Mouse (Mus musculus) forebrain, embryonic 14.5 days (tissue): ENCODE measurements around the gene Slc7a8. TPM values are rescaled to one million over a fixed set of nuclear protein-coding genes. Genes with fewer than 3 reads are reported as not detected.

Experiments
- ATAC-seq: fragments of 200-750 bp; cut with Nextera tagmentation; 2 replicates; pipeline ENCODE4 v1.8.0; 2017; ENCODE audit warnings: mild to moderate bottlenecking, moderate library complexity
- DNase-seq: peaks from one replicate; pipeline ENCODE4 v3.0.0-alpha.2; 2015; ENCODE audit warnings: low spot score
- H3K27ac ChIP-seq: fragments of 300-500 bp; sonication (generic); 2 replicates; pipeline ENCODE4 v1.5.1; 2014; ENCODE audit warnings: low read depth, mild to moderate bottlenecking, control low read depth, low read length, moderate library complexity
- H3K27me3 ChIP-seq: fragments of 300-500 bp; sonication (generic); replicated peaks from 2 replicates; pipeline ENCODE4 v1.6.1; 2014; ENCODE audit warnings: low read length, control low read depth, mixed read lengths; ENCODE audit not compliant: control insufficient read depth, insufficient read depth
- H3K36me3 ChIP-seq: fragments of 300-500 bp; sonication (generic); 2 replicates; pipeline ENCODE4 v1.6.1; 2014; ENCODE audit warnings: low read length, control low read depth; ENCODE audit not compliant: control insufficient read depth, insufficient read depth
- H3K4me1 ChIP-seq: fragments of 300-500 bp; sonication (generic); 2 replicates; pipeline ENCODE4 v1.6.1; 2014; ENCODE audit warnings: antibody characterized with exemption, low read length, control low read depth; ENCODE audit not compliant: control insufficient read depth, insufficient read depth
- H3K4me2 ChIP-seq: fragments of 300-500 bp; sonication (generic); 2 replicates; pipeline ENCODE4 v1.6.1; 2014; ENCODE audit warnings: mild to moderate bottlenecking, control low read depth, low read length
- H3K4me3 ChIP-seq: fragments of 300-500 bp; sonication (generic); 2 replicates; pipeline ENCODE4 v1.5.1; 2014; ENCODE audit warnings: low read depth, low read length, control low read depth
- H3K9ac ChIP-seq: fragments of 300-500 bp; sonication (generic); 2 replicates; pipeline ENCODE4 v1.6.1; 2014; ENCODE audit warnings: mild to moderate bottlenecking, low read length, control low read depth, moderate library complexity
- H3K9me3 ChIP-seq: fragments of 300-500 bp; sonication (generic); replicated peaks from 2 replicates; pipeline ENCODE4 v1.6.1; 2016; ENCODE audit warnings: low read length, control low read depth, mixed read lengths; ENCODE audit not compliant: control insufficient read depth
- WGBS: fragments of 180-500 bp; shearing (Covaris S2); extraction: QIAGEN DNeasy Blood & Tissue Kit; methylation state at CpG from one replicate; pipeline ENCODE4 v1.1.7; 2014; 5-methylcytosine and 5-hydroxymethylcytosine counted together
- polyA plus RNA-seq: library from polyadenylated mRNA; unstranded; fragments of >200 nt; fragmentation: Nextera tagmentation; extraction: Ambion mirVana; gene quantifications from 2 replicates; pipeline ENCODE4 v1.2.1, GENCODE M21; 2014

The Slc7a8 gene
- polyA plus RNA-seq, 1 experiment from 2014 or later, result 6.9 TPM

DNA sequence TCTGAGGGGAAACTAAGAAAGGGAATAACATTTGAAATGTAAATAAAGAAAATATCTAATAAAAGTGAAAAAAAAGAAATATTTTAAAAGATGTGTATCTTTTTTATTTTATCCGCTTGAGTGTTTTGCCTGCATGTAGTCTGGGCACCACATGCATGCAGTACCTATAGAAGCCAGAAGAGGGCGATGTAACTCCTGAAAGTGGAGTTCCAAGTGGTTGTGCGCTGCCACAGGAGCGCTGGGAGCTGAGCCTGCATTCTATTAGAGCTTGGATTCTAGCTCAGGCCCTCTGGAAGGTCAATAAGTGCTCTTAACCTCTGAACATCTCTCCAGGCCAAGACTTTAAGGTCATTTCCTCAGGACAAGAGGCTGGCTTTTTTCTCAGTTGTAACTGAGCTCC lies 5.5 kb upstream of the Slc7a8 start:
- Histone ChIP-seq H3K9me3 (no peaks in the 10 kb centered on the region), H3K27ac (no peak overlapping the region), H3K4me1 (no peaks in the 10 kb centered on the region), H3K36me3 (no peaks in the 10 kb centered on the region), H3K4me2 (no peak overlapping the region), H3K4me3 (no peak overlapping the region), H3K9ac (no peak overlapping the region), H3K27me3 (0 out of 2 replicates have a peak, but pooled peaks cover 2% of the 10 kb centered on the region)
- 52% methylated on average over 4 of the region's 4 CpGs for WGBS
- no peak for ATAC-seq
- DNase-seq, result no peak

GRCm38 (mm10) chr14:54786489-54786888 lies 4.7 kb upstream of the Slc7a8 start:
- 66% methylated on average over 10 of the region's 10 CpGs for WGBS
- no peaks in the 10 kb centered on the region for H3K4me1 ChIP-seq
- no peaks in the 10 kb centered on the region for H3K9me3 ChIP-seq
- no peaks in the 10 kb centered on the region for H3K36me3 ChIP-seq
- H3K27ac ChIP-seq, result no peak overlapping the region
- no peak overlapping the region for H3K9ac ChIP-seq
- no peak overlapping the region for H3K4me2 ChIP-seq
- no peak for ATAC-seq
- 0 out of 2 replicates have a peak, but pooled peaks cover 4% of the 10 kb centered on the region for H3K27me3 ChIP-seq
- H3K4me3 ChIP-seq, result no peak overlapping the region
- DNase-seq, result peak; percentile 29

DNA sequence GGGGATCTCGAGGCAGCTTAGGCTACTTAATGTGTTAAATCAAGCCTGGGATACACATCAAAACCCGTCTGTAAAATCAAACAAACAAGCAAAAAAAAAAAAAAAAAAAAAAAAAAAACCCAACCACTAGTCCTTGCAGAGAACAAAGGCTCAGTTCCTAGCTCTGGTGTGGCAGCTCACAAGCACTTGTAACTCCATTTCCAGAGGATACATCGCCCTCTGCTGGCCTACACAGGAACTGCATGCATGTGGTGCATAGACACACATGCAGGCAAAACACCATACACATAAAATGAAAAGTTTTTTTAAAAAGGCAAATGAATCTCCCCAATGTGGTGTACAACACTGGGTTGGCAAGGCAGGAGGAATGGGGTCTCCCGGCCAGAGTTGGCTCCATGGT lies 4.2 kb upstream of the Slc7a8 start:
- H3K4me3 ChIP-seq, result no peak overlapping the region
- H3K9me3 ChIP-seq, result no peaks in the 10 kb centered on the region
- ATAC-seq, result no peak
- no peaks in the 10 kb centered on the region for H3K4me1 ChIP-seq
- peak; percentile 70 for DNase-seq
- H3K27me3 ChIP-seq, result 0 out of 2 replicates have a peak, but pooled peaks cover 4% of the 10 kb centered on the region
- no peaks in the 10 kb centered on the region for H3K36me3 ChIP-seq
- no peak overlapping the region for H3K4me2 ChIP-seq
- H3K9ac ChIP-seq, result no peak overlapping the region
- WGBS, result 40% methylated on average over 4 of the region's 4 CpGs
- no peak overlapping the region for H3K27ac ChIP-seq

DNA sequence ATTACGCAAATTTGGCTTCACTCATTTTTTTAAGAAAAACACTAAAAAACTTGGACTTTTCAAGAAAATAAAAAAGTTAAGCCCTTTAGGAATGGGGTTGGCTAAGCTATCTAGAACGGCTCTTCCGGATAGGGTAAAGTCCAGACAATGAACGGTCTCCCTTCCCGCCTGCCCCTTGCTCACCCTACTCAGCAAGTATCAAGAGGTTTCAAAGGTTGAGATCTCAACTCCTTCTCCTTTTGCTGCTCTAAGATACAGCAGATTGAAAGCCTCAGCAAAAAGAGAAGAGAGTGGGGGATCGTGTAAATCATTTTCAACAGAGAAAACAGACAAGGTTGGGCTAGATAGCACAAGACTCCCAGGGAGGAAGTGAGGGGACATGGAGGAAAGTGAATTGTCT lies 1.2 kb upstream of the Slc7a8 start:
- no peak overlapping the region for H3K4me2 ChIP-seq
- no peak overlapping the region for H3K27ac ChIP-seq
- H3K4me1 ChIP-seq, result no peaks in the 10 kb centered on the region
- 88% methylated on average over 6 of the region's 6 CpGs for WGBS
- 0 out of 2 replicates have a peak, but pooled peaks cover 8% of the 10 kb centered on the region for H3K27me3 ChIP-seq
- H3K9ac ChIP-seq, result no peak overlapping the region
- no peak for ATAC-seq
- H3K36me3 ChIP-seq, result no peaks in the 10 kb centered on the region
- no peak for DNase-seq
- no peak overlapping the region for H3K4me3 ChIP-seq
- H3K9me3 ChIP-seq, result no peaks in the 10 kb centered on the region

DNA sequence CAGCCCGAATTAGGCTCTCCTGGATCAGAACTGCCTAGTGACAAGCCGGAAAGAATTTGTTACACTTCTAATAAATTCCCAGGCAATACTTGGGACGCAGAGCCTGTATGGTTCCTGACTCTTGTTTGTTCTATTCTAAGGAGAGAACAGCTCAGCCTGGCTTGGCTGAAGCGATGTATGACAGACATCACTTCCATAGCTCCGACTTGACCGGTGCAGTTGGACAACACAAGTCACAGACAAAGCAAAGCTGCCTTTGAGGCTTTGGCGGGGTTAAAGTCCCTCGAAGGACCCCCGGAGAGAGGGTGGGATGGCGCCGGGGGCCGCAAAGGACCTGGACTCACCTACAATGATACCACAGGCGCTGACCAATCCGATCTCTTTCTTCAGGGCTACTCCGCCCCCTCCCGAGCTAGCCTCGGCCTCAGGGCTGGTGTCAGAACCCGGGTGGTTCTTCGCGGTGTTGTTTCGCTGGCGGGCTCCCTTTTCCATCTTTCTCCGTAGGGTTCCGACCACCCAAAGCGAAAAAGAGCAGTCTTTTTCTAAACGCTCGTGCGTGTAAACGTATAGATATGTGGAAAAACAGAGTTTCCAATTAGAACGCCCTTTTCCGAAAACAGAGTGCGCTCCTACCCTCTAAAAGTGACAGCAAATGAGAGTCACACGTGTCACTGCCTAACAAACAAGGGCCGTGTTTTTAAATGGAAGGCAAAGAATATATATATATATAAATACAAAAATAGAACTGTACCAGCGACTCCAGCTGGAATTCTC lies 723 bp downstream of the Slc7a8 start:
- 3% methylated on average over 35 of the region's 35 CpGs for WGBS
- H3K9me3 ChIP-seq, result no peaks in the 10 kb centered on the region
- no peak overlapping the region; the same call in 1 of the 2 replicates for H3K27ac ChIP-seq
- peak; percentile 52 for DNase-seq
- ATAC-seq, result peak; percentile 72
- no peaks in the 10 kb centered on the region for H3K4me1 ChIP-seq
- H3K4me3 ChIP-seq, result peak overlapping the region; percentile 51
- 0 out of 2 replicates have a peak, but pooled peaks cover 8% of the 10 kb centered on the region for H3K27me3 ChIP-seq
- peak overlapping the region; percentile 59 for H3K9ac ChIP-seq
- no peaks in the 10 kb centered on the region for H3K36me3 ChIP-seq
- H3K4me2 ChIP-seq, result peak overlapping the region; percentile 88

- 0 out of 2 replicates have a peak, but pooled peaks cover 8% of the 10 kb centered on the region for H3K27me3 ChIP-seq
- 87% methylated on average over 9 of the region's 9 CpGs for WGBS
- no peaks in the 10 kb centered on the region for H3K36me3 ChIP-seq
- no peaks in the 10 kb centered on the region for H3K4me1 ChIP-seq
- ATAC-seq (no peak), DNase-seq (no peak)
- peak overlapping the region; percentile 51; the same call in 1 of the 2 replicates for H3K4me3 ChIP-seq
- no peak overlapping the region for H3K27ac ChIP-seq
- no peak overlapping the region; the same call in 1 of the 2 replicates for H3K9ac ChIP-seq
- H3K9me3 ChIP-seq, result no peaks in the 10 kb centered on the region
- H3K4me2 ChIP-seq, result peak overlapping the region; percentile 88
Observed at GRCm38 (mm10) chr14:54780084-54780483, 1.7 kb downstream of the Slc7a8 start.

DNA sequence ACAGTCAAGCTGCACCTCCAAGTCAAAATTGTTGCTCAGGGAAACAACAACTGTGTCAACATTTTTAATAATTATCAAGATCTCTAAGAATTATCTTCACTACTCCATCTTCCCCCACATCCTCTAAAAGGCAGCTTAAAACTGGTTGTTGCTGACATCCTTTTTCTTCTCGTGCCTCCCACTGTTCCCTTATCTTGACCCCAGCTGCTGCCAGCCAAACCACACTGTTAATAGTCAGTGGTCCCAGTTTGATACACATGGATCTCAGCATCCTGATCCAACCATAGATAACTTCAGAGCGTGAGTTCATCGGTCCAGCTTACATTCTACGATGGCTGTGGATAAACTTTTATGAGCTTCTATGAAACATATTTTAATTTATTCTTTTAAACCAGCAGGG lies 3.9 kb downstream of the Slc7a8 start:
- WGBS, result 81% methylated on average over 4 of the region's 4 CpGs
- no peaks in the 10 kb centered on the region for H3K4me1 ChIP-seq
- H3K36me3 ChIP-seq, result no peaks in the 10 kb centered on the region
- ATAC-seq, result no peak
- no peak for DNase-seq
- H3K4me2 ChIP-seq, result no peak overlapping the region
- H3K27me3 ChIP-seq, result 0 out of 2 replicates have a peak, but pooled peaks cover 8% of the 10 kb centered on the region
- no peak overlapping the region for H3K27ac ChIP-seq
- no peaks in the 10 kb centered on the region for H3K9me3 ChIP-seq
- no peak overlapping the region for H3K4me3 ChIP-seq
- H3K9ac ChIP-seq, result no peak overlapping the region

GRCm38 (mm10) chr14:54776768-54777167 lies 5.0 kb downstream of the Slc7a8 start:
- WGBS, result 93% methylated on average over 5 of the region's 5 CpGs
- no peak for DNase-seq
- no peak overlapping the region for H3K4me3 ChIP-seq
- no peak for ATAC-seq
- 0 out of 2 replicates have a peak, but pooled peaks cover 5% of the 10 kb centered on the region for H3K27me3 ChIP-seq
- no peaks in the 10 kb centered on the region for H3K9me3 ChIP-seq
- no peak overlapping the region for H3K27ac ChIP-seq
- H3K4me2 ChIP-seq, result no peak overlapping the region
- H3K4me1 ChIP-seq, result no peaks in the 10 kb centered on the region
- H3K9ac ChIP-seq, result no peak overlapping the region
- H3K36me3 ChIP-seq, result no peaks in the 10 kb centered on the region

DNA sequence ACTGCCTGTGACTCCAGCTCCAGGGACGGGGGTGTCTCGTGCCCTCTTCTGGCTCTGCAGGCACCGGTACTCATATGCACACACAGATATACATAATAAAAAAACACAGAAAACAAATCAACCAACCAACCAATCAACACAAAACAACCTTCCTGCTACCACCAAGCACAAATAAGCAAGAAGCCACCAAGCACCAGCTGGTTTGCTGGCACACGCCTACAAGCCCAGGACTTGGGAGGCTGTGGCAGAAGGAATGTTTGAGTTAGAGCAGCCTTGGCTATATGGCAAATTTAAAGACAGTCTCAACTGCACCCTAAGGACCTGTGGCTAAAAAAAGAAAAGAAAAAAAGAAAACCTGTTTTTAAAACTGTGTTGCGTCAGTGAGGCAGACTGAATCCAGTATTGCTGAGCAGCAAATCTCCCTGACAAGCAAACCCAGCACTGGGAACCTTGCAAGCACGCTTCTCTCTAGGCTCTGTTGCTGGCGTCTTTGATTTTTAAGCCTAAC lies 6.2 kb downstream of the Slc7a8 start:
- peak; percentile 19 for DNase-seq
- 84% methylated on average over 7 of the region's 7 CpGs for WGBS
- no peak overlapping the region for H3K4me2 ChIP-seq
- H3K4me3 ChIP-seq, result no peak overlapping the region
- H3K27ac ChIP-seq, result no peak overlapping the region
- no peak overlapping the region for H3K9ac ChIP-seq
- no peaks in the 10 kb centered on the region for H3K36me3 ChIP-seq
- H3K4me1 ChIP-seq, result no peaks in the 10 kb centered on the region
- no peak for ATAC-seq
- 0 out of 2 replicates have a peak, but pooled peaks cover 5% of the 10 kb centered on the region for H3K27me3 ChIP-seq
- no peaks in the 10 kb centered on the region for H3K9me3 ChIP-seq
